Mouse (Mus musculus): ENCODE measurements at regions not wholly inside any gene's neighbourhood (a gene's known extent, or its start where the extent isn't known, plus 50 kb on each side); places are given as distances from the start of the nearest gene placed in this dataset.

DNA sequence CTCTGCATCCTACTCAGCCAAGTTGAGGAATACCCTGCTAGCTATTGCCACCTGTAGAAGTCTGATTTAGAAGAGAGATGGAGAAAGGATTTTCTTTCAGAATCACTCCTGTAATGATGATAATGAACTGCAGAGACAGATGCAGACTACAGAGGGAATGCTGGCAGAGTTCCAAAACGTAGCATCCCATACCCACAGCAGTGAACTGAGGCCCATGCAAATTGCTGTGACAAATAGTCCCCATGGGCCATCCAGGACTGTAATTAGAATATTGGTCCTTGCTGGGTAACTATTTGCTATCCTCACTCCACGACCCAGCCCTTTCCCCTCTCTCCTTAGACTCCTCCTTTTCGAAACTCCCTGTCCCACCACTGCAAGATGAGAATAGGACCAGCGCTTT, 463.5 kb upstream of the Map3k7 start:
- TF ChIP-seq CTCF (IDR thresholded peaks at IDR 0.05; ENCODE audit: low read depth, low read length) (no peak), POLR2A (IDR thresholded peaks at IDR 0.05; ENCODE audit: extremely low read depth, insufficient read depth, low read length) (no peak)
